Mouse (Mus musculus) limb, embryonic 15.5 days (tissue): Measurements from ENCODE around the gene Stx19. TPM values are rescaled to one million over a fixed set of nuclear protein-coding genes. Genes with fewer than 3 reads are reported as not detected.
A peak's percentile ranks its signal among the peaks of the same experiment; 100 is the strongest.

Experiments
- ATAC-seq: fragments of 200-750 bp; cut with Nextera tagmentation; 2 replicates; pipeline ENCODE4 v1.8.0; 2017; ENCODE audit warnings: low read depth, moderate TSS enrichment; ENCODE audit not compliant: insufficient number of reproducible peaks, low FRiP score, low TSS enrichment
- H3K27ac ChIP-seq: fragments of 300-500 bp; sonication (generic); 2 replicates; pipeline ENCODE4 v1.5.1; 2015; ENCODE audit warnings: moderate library complexity, mild to moderate bottlenecking, inconsistent platforms
- H3K27me3 ChIP-seq: fragments of 300-500 bp; sonication (generic); 2 replicates; pipeline ENCODE4 v1.6.1; 2015; ENCODE audit warnings: inconsistent platforms
- H3K36me3 ChIP-seq: fragments of 300-500 bp; sonication (generic); 2 replicates; pipeline ENCODE4 v1.6.1; 2015; ENCODE audit warnings: inconsistent platforms
- H3K4me1 ChIP-seq: fragments of 300-500 bp; sonication (generic); 2 replicates; pipeline ENCODE4 v1.6.1; 2015; ENCODE audit warnings: inconsistent platforms
- H3K4me2 ChIP-seq: fragments of 300-500 bp; sonication (generic); 2 replicates; pipeline ENCODE4 v1.6.1; 2015; ENCODE audit warnings: mild to moderate bottlenecking, inconsistent platforms
- H3K4me3 ChIP-seq: fragments of 300-500 bp; sonication (generic); 2 replicates; pipeline ENCODE4 v1.5.1; 2015; ENCODE audit warnings: mild to moderate bottlenecking, inconsistent platforms
- H3K9ac ChIP-seq: fragments of 300-500 bp; sonication (generic); 2 replicates; pipeline ENCODE4 v1.6.1; 2015; ENCODE audit warnings: inconsistent platforms
- H3K9me3 ChIP-seq: fragments of 300-500 bp; sonication (generic); 2 replicates; pipeline ENCODE4 v1.6.1; 2016; ENCODE audit warnings: inconsistent platforms
- WGBS: fragments of 180-500 bp; shearing (Covaris S2); methylation state at CpG from one replicate; pipeline ENCODE4 v1.1.7; 2015; 5-methylcytosine and 5-hydroxymethylcytosine counted together
- polyA plus RNA-seq: library from polyadenylated mRNA; unstranded; fragments of >200 nt; fragmentation: Nextera tagmentation; extraction: Ambion mirVana; gene quantifications from 2 replicates; pipeline ENCODE4 v1.2.1, GENCODE M21; 2015

The Stx19 gene
- polyA plus RNA-seq, 1 experiment from 2014 or later = 2.1 TPM

DNA sequence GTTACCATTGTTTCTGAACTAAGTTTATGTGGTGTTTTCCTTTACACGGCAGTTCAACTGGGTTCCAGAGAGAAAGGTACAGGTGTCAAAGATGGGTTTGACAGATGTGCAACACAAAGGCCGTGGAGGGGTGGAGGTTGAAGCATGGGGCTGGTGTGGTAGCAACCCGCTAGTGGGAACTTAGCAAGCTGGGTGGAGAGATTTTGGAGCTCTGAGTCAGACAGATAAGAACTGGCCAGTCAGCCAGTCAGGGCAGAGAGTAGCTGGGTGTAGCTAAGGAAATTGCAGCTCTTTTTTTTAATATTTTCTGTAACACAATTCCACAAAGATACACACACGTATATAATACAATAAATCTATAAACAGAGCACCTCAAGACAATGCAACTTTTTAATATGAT is 3.6 kb upstream of the Stx19 start:
- no peak for ATAC-seq
- Histone ChIP-seq H3K27ac (no peak overlapping the region), H3K4me2 (no peak overlapping the region), H3K36me3 (no peaks in the 10 kb centered on the region), H3K4me1 (0 out of 2 replicates have a peak, but pooled peaks cover 6% of the 10 kb centered on the region), H3K4me3 (no peak overlapping the region), H3K27me3 (no peaks in the 10 kb centered on the region), H3K9ac (no peak overlapping the region), H3K9me3 (no peaks in the 10 kb centered on the region)
- 68% methylated on average over 4 of the region's 4 CpGs for WGBS

GRCm38 (mm10) chr16:62813790-62814189 is 686 bp upstream of the Stx19 start:
- no peak overlapping the region for H3K9ac ChIP-seq
- H3K4me3 ChIP-seq = no peak overlapping the region
- H3K9me3 ChIP-seq = no peaks in the 10 kb centered on the region
- H3K27me3 ChIP-seq = no peaks in the 10 kb centered on the region
- ATAC-seq = no peak
- no peak overlapping the region for H3K4me2 ChIP-seq
- no peaks in the 10 kb centered on the region for H3K4me1 ChIP-seq
- WGBS = 80% methylated on average over 5 of the region's 5 CpGs
- no peak overlapping the region for H3K27ac ChIP-seq
- no peaks in the 10 kb centered on the region for H3K36me3 ChIP-seq

- Histone ChIP-seq H3K4me2 (no peak overlapping the region), H3K9me3 (no peaks in the 10 kb centered on the region), H3K27ac (no peak overlapping the region), H3K4me3 (no peak overlapping the region), H3K27me3 (no peaks in the 10 kb centered on the region), H3K36me3 (0 out of 2 replicates have a peak, but pooled peaks cover 3% of the 10 kb centered on the region), H3K9ac (no peak overlapping the region), H3K4me1 (no peaks in the 10 kb centered on the region)
- 91% methylated on average over 6 of the region's 6 CpGs for WGBS
- ATAC-seq = no peak
Measured at GRCm38 (mm10) chr16:62822472-62822871, 8.0 kb downstream of the Stx19 start.

- H3K27ac ChIP-seq = no peak overlapping the region
- H3K36me3 ChIP-seq = 0 out of 2 replicates have a peak, but pooled peaks cover 3% of the 10 kb centered on the region
- no peak overlapping the region for H3K4me3 ChIP-seq
- H3K4me2 ChIP-seq = no peak overlapping the region
- 64% methylated on average over 12 of the region's 12 CpGs for WGBS
- no peak overlapping the region for H3K9ac ChIP-seq
- no peaks in the 10 kb centered on the region for H3K4me1 ChIP-seq
- no peaks in the 10 kb centered on the region for H3K9me3 ChIP-seq
- H3K27me3 ChIP-seq = no peaks in the 10 kb centered on the region
- no peak for ATAC-seq
Measured at GRCm38 (mm10) chr16:62826156-62827001, 11.9 kb downstream of the Stx19 start.

DNA sequence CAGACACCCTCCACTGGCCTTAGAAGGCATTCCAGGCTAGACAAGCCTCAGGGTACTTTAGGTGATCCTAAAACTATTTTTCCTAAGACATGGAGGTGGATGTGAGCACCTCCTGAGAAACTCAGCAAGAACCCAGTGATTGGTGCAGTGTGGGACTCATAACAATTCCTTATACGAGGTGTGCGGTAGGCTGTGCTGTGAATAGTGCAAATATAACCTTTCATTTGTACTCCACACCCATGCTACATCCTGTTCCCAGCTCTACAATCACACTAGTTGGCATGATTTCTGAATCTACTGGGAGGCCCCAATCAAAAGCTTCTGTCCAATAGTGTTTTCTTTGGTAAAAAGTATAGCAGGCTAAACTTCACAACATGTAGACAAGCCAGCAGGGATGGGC is 17.6 kb downstream of the Stx19 start:
- Histone ChIP-seq H3K4me1 (no peaks in the 10 kb centered on the region), H3K36me3 (no peaks in the 10 kb centered on the region), H3K9ac (no peak overlapping the region), H3K27ac (no peak overlapping the region), H3K4me3 (no peak overlapping the region), H3K27me3 (no peaks in the 10 kb centered on the region), H3K4me2 (no peak overlapping the region), H3K9me3 (no peaks in the 10 kb centered on the region)
- 49% methylated on average over 2 of the region's 2 CpGs for whole genome bisulfite sequencing
- no peak for ATAC-seq

DNA sequence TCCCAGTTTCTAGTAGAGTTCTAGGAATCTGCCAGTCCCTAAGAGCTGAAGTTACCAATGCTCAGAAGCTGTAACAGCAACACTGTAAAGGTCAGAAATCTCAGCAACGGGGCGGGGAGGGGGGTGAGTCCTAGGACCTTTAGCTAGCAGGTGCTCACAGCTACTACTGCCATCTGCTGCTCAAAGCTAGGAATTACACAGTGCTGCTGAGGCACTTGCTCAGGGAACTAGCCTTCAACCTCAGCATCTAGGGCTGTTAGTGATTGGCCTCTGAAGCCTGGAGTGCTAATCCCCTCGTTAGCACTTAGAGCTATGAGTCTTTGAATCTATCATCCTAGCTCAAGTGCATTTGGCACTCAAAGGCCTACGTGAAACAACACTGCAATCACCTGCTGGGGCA is 18.0 kb downstream of the Stx19 start:
- H3K9ac ChIP-seq = no peak overlapping the region
- no peak overlapping the region for H3K4me2 ChIP-seq
- H3K27ac ChIP-seq = no peak overlapping the region
- H3K9me3 ChIP-seq = no peaks in the 10 kb centered on the region
- WGBS = 16% methylated on average over 4 of the region's 4 CpGs
- no peak for ATAC-seq
- H3K36me3 ChIP-seq = no peaks in the 10 kb centered on the region
- H3K4me3 ChIP-seq = no peak overlapping the region
- no peaks in the 10 kb centered on the region for H3K4me1 ChIP-seq
- H3K27me3 ChIP-seq = no peaks in the 10 kb centered on the region

- no peaks in the 10 kb centered on the region for H3K36me3 ChIP-seq
- H3K4me3 ChIP-seq = no peak overlapping the region
- no peak overlapping the region for H3K9ac ChIP-seq
- WGBS = 70% methylated on average over 3 of the region's 3 CpGs
- H3K27me3 ChIP-seq = no peaks in the 10 kb centered on the region
- H3K4me2 ChIP-seq = no peak overlapping the region
- no peak overlapping the region for H3K27ac ChIP-seq
- H3K4me1 ChIP-seq = no peaks in the 10 kb centered on the region
- H3K9me3 ChIP-seq = no peaks in the 10 kb centered on the region
- ATAC-seq = no peak
Measured at GRCm38 (mm10) chr16:62834016-62834735, 19.7 kb downstream of the Stx19 start.

GRCm38 (mm10) chr16:62845341-62845740 is 30.9 kb downstream of the Stx19 start:
- H3K36me3 ChIP-seq = no peaks in the 10 kb centered on the region
- no peak overlapping the region for H3K9ac ChIP-seq
- no peaks in the 10 kb centered on the region for H3K27me3 ChIP-seq
- no peak for ATAC-seq
- H3K4me3 ChIP-seq = no peak overlapping the region
- H3K27ac ChIP-seq = no peak overlapping the region
- H3K9me3 ChIP-seq = no peaks in the 10 kb centered on the region
- peaks cover 14% of the 10 kb centered on the region; the same call in 1 of the 2 replicates for H3K4me1 ChIP-seq
- 74% methylated on average over 6 of the region's 6 CpGs for WGBS
- peak overlapping the region; percentile 7; the same call in 1 of the 2 replicates for H3K4me2 ChIP-seq

- Histone ChIP-seq H3K9ac (peak within 1 kb of the TSS; percentile 77), H3K4me1 (peaks cover 14% of the 10 kb centered on the region; the same call in 1 of the 2 replicates), H3K4me2 (peak within 1 kb of the TSS; percentile 89), H3K9me3 (no peaks in the 10 kb centered on the region), H3K27me3 (no peaks in the 10 kb centered on the region), H3K36me3 (no peaks in the 10 kb centered on the region), H3K27ac (peak within 1 kb of the TSS; percentile 77), H3K4me3 (peak within 1 kb of the TSS; percentile 96)
- ATAC-seq = peak; percentile 100
- WGBS = 1% methylated on average over 50 of the region's 52 CpGs
Measured at GRCm38 (mm10) chr16:62846498-62847312, 32.2 kb downstream of the Stx19 start, which contains the start of gene Arl13b. Gene Arl13b (minus strand): TSS chr16:62847040.

GRCm38 (mm10) chr16:62852464-62853252 is 38.2 kb downstream of the Stx19 start:
- no peaks in the 10 kb centered on the region for H3K27me3 ChIP-seq
- no peak overlapping the region for H3K4me3 ChIP-seq
- no peak for ATAC-seq
- no peaks in the 10 kb centered on the region; the same call in 1 of the 2 replicates for H3K4me1 ChIP-seq
- H3K4me2 ChIP-seq = no peak overlapping the region
- no peak overlapping the region for H3K9ac ChIP-seq
- no peak overlapping the region for H3K27ac ChIP-seq
- H3K9me3 ChIP-seq = no peaks in the 10 kb centered on the region
- no peaks in the 10 kb centered on the region for H3K36me3 ChIP-seq
- 86% methylated on average over 3 of the region's 3 CpGs for WGBS

DNA sequence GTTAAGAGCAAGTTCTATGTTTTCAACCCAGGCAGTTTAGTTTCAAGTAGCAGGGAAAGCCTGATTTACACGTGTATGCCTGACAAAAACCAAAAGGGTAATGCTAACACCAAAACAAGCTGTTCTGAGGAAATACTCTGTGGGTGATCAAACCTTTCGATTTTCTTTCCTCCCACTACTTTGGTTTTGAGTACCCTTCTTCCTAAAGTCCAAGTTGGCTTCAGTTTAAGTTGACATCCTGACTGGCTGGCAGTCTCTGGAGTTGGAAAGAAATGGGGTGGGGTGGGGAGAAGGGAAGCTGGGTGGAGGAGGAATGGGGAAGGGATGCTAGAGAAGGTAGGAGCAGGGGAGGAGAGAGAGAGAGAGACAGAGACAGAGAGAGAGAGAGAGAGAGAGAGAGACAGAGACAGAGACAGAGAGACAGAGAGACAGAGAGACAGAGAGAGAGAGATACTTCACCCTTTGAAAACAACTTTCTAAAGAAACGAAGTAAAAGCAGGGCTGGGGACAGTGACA is 39.2 kb downstream of the Stx19 start:
- ATAC-seq = no peak
- H3K36me3 ChIP-seq = no peaks in the 10 kb centered on the region
- WGBS = 14% methylated on average over 3 of the region's 3 CpGs
- no peaks in the 10 kb centered on the region for H3K27me3 ChIP-seq
- peak overlapping the region; percentile 65 for H3K4me2 ChIP-seq
- peak overlapping the region; percentile 57 for H3K9ac ChIP-seq
- 0 out of 2 replicates have a peak overlapping the region, but pooled peaks have one; percentile 79 for H3K27ac ChIP-seq
- peak overlapping the region; percentile 60 for H3K4me3 ChIP-seq
- H3K4me1 ChIP-seq = no peaks in the 10 kb centered on the region; the same call in 1 of the 2 replicates
- no peaks in the 10 kb centered on the region for H3K9me3 ChIP-seq
